ENCODE assay signal across 13 mouse cellular contexts in genomic region chr6:135865832-135866231, GRCm38 (mm10).
A peak's percentile ranks its signal among the peaks of the same experiment; 100 is the strongest.
DNase-seq lines count a peak whose midpoint lies in the region; ATAC-seq and TF ChIP-seq lines count a peak whose summit lies in the region.
"Had no signal": no experiment of that assay in that cellular context is flagged by ENCODE, and none has a peak within 500 bp of the region (broad histone marks: within the 10 kb centered on the region; RNA-seq: fewer than 3 reads in every experiment).

No protein-coding gene starts in this region.

- no peaks in the 10 kb centered on the region for H3K9me3 ChIP-seq in midbrain, postnatal 0 days (ENCODE audit: low read length)
- no peaks in the 10 kb centered on the region for H3K9me3 ChIP-seq in midbrain, embryonic 13.5 days

- no peaks in the 10 kb centered on the region for H3K36me3 ChIP-seq in midbrain, postnatal 0 days (ENCODE audit: insufficient read depth, low read length)
- no peaks in the 10 kb centered on the region for H3K36me3 ChIP-seq in midbrain, embryonic 13.5 days

- ATAC-seq in midbrain, postnatal 0 days (ENCODE audit: low FRiP score), result no peak; the same call in 1 of the 2 replicates
- no peak for ATAC-seq in midbrain, embryonic 13.5 days
- ATAC-seq: lung, postnatal 0 days had no signal

- 60% methylated on average over 7 of the region's 7 CpGs for WGBS in midbrain, postnatal 0 days
- 79% methylated on average over 7 of the region's 7 CpGs for WGBS in midbrain, embryonic 13.5 days

- H3K4me3 ChIP-seq in midbrain, postnatal 0 days (ENCODE audit: low read depth, low read length), result no peak overlapping the region
- H3K4me3 ChIP-seq in midbrain, embryonic 13.5 days (replicated peaks), result no peak overlapping the region
- H3K4me3 ChIP-seq in layer of hippocampus, adult 2 months, result no peak overlapping the region

- intact Hi-C loops in left cerebral cortex, postnatal 14 days (cut with DNase I), result no loop called here

- no peak overlapping the region for H3K27ac ChIP-seq in midbrain, postnatal 0 days (ENCODE audit: low read depth, low read length)
- H3K27ac ChIP-seq in midbrain, embryonic 13.5 days, result no peak overlapping the region
- peak overlapping the region; percentile 75 for H3K27ac ChIP-seq in layer of hippocampus, adult 2 months

- no peak overlapping the region for H3K9ac ChIP-seq in midbrain, postnatal 0 days (replicated peaks; ENCODE audit: low read length, poor library complexity, severe bottlenecking)
- H3K9ac ChIP-seq in midbrain, embryonic 13.5 days (replicated peaks), result no peak overlapping the region

- H3K4me2 ChIP-seq in midbrain, postnatal 0 days (ENCODE audit: low read depth, low read length, poor library complexity, severe bottlenecking), result no peak overlapping the region
- H3K4me2 ChIP-seq in midbrain, embryonic 13.5 days (replicated peaks), result no peak overlapping the region
- H3K4me2 ChIP-seq: midbrain, embryonic 11.5 days had no signal

- H3K27me3 ChIP-seq in midbrain, postnatal 0 days (ENCODE audit: insufficient read depth, low read length), result no peaks in the 10 kb centered on the region
- no peaks in the 10 kb centered on the region for H3K27me3 ChIP-seq in midbrain, embryonic 13.5 days

- DNase-seq in midbrain, postnatal 0 days (ENCODE audit: low spot score), result peak; percentile 38
- DNase-seq in layer of hippocampus, adult 2 months (ENCODE audit: low spot score in 2 of 2), result peak; percentile 71 to 79
- DNase-seq in left cerebral cortex, postnatal 14 days (ENCODE audit: low spot score in 2 of 2), result peak; percentile 68 to 77
- peak; percentile 77 for DNase-seq in telencephalon, adult 2 months (ENCODE audit: low read depth, low spot score)
- DNase-seq in B cell, adult 2 months, result no peak
- DNase-seq in MN1 (ENCODE audit: low spot score), result no peak
- DNase-seq: adrenal gland, postnatal 25 days; cerebellum, adult 11-12 months; heart, postnatal 4 days; kidney, adult 9 months had no signal

- no peak for TF ChIP-seq CTCF in midbrain, postnatal 0 days (IDR thresholded peaks at IDR 0.05)
- no peak for TF ChIP-seq CTCF in layer of hippocampus, adult 2 months (conservative IDR thresholded peaks at IDR 0.05)

- H3K4me1 ChIP-seq in midbrain, postnatal 0 days (ENCODE audit: insufficient read depth, low read length), result peaks cover 3% of the 10 kb centered on the region; the same call in 1 of the 2 replicates
- 0 out of 2 replicates have a peak, but pooled peaks cover 6% of the 10 kb centered on the region for H3K4me1 ChIP-seq in midbrain, embryonic 13.5 days (replicated peaks)

Comparison
In these comparisons a context has a peak if more than half of its experiments do, and no peak if none do; other contexts are left out.
1. DNase-seq: peak in midbrain, postnatal 0 days (single experiment), layer of hippocampus, adult 2 months (2 of 2), left cerebral cortex, postnatal 14 days (2 of 2) and telencephalon, adult 2 months (single experiment); none in B cell, adult 2 months (0 of 2) and MN1 (single experiment).